Mouse (Mus musculus) bone marrow macrophage, adult 2 months (primary cell): ENCODE measurements around the gene Gm4744. TPM values are rescaled to one million over a fixed set of nuclear protein-coding genes. Genes with fewer than 3 reads are reported as not detected.
"Not testable (repeated sequence)": the region's sequence is repeated elsewhere in the genome, so short reads cannot be mapped to it uniquely, and the experiment has no call there.

Source experiments
- H3K27ac ChIP-seq: 2 replicates; pipeline ENCODE4 v1.5.1; 2012; ENCODE audit warnings: low read depth, low read length; ENCODE audit not compliant: insufficient read depth
- H3K4me1 ChIP-seq: 2 replicates; pipeline ENCODE4 v1.6.1; 2012; ENCODE audit warnings: low read length; ENCODE audit not compliant: control insufficient read depth, insufficient read depth
- H3K4me3 ChIP-seq: 2 replicates; pipeline ENCODE4 v1.5.1; 2012; ENCODE audit warnings: mild to moderate bottlenecking, low read length, moderate library complexity; ENCODE audit not compliant: insufficient read depth
- CTCF ChIP-seq: IDR thresholded peaks from 2 replicates; pipeline ENCODE4 v1.5.1; 2012; ENCODE audit warnings: low read depth, mild to moderate bottlenecking, low read length, moderate library complexity
- POLR2A ChIP-seq: IDR thresholded peaks from 2 replicates; pipeline ENCODE4 v1.6.1; 2012; ENCODE audit warnings: mild to moderate bottlenecking, low read depth, low read length, borderline replicate concordance
- polyA plus RNA-seq: library from polyadenylated mRNA; stranded (reverse); fragments of >200 nt; gene quantifications from 2 replicates; pipeline ENCODE4 v1.2.4, GENCODE M21; 2012; ENCODE audit not compliant: missing spikeins, insufficient read depth, insufficient read length

The Gm4744 gene
- not detected in 2 replicates for polyA plus RNA-seq

- Histone ChIP-seq H3K27ac (no peak within 1 kb of the TSS), H3K4me3 (no peak within 1 kb of the TSS), H3K4me1 (no peaks in the 10 kb centered on the region)
- no peak for TF ChIP-seq POLR2A
- no peak for TF ChIP-seq CTCF
Measured at GRCm38 (mm10) chr6:40951770-40952169, at the start of gene Gm4744. Gene Gm4744 (minus strand): TSS chr6:40951870.

- not testable (repeated sequence) for H3K4me1 ChIP-seq, H3K27ac ChIP-seq
Measured at GRCm38 (mm10) chr6:40999379-40999778, 47.7 kb upstream of the Gm4744 start, which contains the start of gene Gm2663. Gene Gm2663 (minus strand): TSS chr6:40999479.

DNA sequence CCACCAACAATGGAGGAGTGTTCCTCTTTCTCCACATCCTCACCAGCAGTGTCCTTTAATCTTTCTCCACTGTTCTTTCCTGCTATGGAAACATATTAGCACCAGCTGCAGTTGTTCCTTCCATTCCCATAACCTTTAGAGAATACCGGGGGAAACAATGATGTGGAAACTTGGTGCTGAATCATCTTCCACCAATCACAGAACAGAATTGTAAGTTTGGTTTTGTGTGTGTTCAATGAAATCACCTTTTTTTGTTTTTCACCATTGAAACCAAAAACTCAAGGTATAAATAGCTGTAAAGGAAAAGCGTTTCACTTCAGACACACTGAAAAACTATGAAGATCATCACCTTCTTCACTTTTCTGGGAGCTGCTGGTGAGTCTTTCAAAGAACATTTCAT lies 12.8 kb upstream of the Gm4744 start, which contains the start of gene 1810009J06Rik:
1810009J06Rik (plus strand) TSS at position 301 of the 400 bp plus-strand sequence.
- not testable (repeated sequence) for H3K4me3 ChIP-seq, H3K27ac ChIP-seq, H3K4me1 ChIP-seq

More at GRCm38 (mm10) chr6:40999379-40999778, 47.7 kb upstream of the Gm4744 start, which contains the start of gene Gm2663:
- not testable (repeated sequence) for H3K4me3 ChIP-seq

DNA sequence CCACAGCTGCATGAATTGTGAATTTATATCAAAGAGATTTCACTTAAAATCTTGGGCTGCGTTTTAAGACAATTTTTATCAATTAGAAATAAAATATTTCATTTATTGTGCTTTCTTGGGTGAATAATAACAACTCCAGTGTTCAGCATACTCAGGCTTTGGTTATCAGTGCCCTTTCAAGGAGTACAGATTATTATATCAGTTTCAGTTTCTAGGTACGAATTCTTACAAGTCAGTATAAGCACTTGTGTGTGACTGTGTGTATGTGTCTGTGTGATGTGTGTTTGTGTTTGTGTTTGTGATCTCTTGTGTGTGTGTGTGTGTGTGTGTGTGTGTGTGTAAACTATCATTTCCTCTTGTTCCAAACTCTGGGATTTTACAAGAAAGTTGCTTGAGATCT lies 2.0 kb upstream of the Gm4744 start:
- Histone ChIP-seq H3K27ac (no peak overlapping the region), H3K4me3 (no peak overlapping the region), H3K4me1 (no peaks in the 10 kb centered on the region)
- TF ChIP-seq POLR2A (no peak), CTCF (no peak)

DNA sequence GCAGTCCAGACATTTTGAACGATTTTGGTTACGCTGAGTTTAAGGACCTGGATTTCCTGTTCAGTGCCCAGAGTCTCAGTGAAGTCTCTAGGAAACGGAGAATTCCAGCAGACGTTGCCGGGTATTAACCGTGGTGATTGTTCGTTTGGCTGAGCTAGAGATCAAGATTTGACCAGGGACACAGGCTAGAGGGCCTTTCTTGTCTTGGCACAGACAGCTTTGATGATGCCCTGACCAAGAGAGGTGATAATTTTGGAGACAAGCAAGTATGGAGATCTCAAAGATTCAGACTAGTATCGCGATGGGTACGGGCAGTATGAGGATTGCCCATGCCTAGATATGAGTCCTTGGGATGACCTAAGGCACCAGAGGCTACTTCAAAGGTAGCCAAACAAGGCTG lies 11.2 kb downstream of the Gm4744 start, which contains the start of gene 1700074P13Rik:
1700074P13Rik (minus strand) TSS at position 101 of the 400 bp plus-strand sequence.
- no peak within 1 kb of the TSS for H3K27ac ChIP-seq
- no peak within 1 kb of the TSS for H3K4me3 ChIP-seq
- no peaks in the 10 kb centered on the region for H3K4me1 ChIP-seq
- no peak for TF ChIP-seq CTCF

DNA sequence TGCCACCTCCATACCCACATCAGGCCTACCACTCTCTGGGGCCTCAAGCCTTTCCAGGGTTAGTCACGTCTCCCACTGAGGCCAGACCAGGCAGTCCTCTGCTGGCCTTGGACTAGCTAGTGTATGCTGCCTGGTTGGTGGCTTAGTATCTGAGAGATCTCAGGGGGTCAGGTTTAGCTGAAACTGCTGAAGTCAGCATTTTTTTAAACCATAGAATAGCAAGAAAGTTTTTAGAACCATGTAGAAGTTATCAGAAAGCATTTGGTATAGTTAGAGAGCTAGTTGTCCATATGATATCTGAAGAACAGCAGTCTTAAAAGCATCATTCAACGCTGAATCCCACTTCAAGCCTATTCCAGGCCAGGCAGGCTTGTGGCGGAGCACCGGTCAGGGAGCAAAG lies 31.7 kb downstream of the Gm4744 start:
- H3K4me3 ChIP-seq, result no peak overlapping the region

GRCm38 (mm10) chr6:40900287-40900686 lies 51.4 kb downstream of the Gm4744 start, which contains the start of gene Prss58:
Gene Prss58 (minus strand): TSS chr6:40900387.
- no peak for TF ChIP-seq POLR2A
- no peak for TF ChIP-seq CTCF
- H3K27ac ChIP-seq, result no peak within 1 kb of the TSS
- H3K4me1 ChIP-seq, result no peaks in the 10 kb centered on the region
- H3K4me3 ChIP-seq, result no peak within 1 kb of the TSS

More for the DNA sequence above, 31.7 kb downstream of the Gm4744 start:
- no peak overlapping the region for H3K27ac ChIP-seq
- H3K4me1 ChIP-seq, result no peaks in the 10 kb centered on the region
- TF ChIP-seq POLR2A (no peak), CTCF (no peak)

Other genes with a start within 250 kb of the Gm4744 start
- not detected in 2 replicates for gene Moxd2, start 64.4 kb downstream of the Gm4744 start, polyA plus RNA-seq
- gene Prss58, start 51.5 kb downstream of the Gm4744 start, polyA plus RNA-seq, result not detected in 2 replicates
- not detected in 2 replicates for gene 1700074P13Rik, start 11.3 kb downstream of the Gm4744 start, polyA plus RNA-seq
- not detected in 2 replicates for gene 1810009J06Rik, start 12.9 kb upstream of the Gm4744 start, polyA plus RNA-seq
- not detected in 2 replicates for gene Gm2663, start 47.6 kb upstream of the Gm4744 start, polyA plus RNA-seq
- not detected in 2 replicates for gene 2210010C04Rik, start 83.6 kb upstream of the Gm4744 start, polyA plus RNA-seq